Mouse (Mus musculus) spleen, embryonic (tissue): ENCODE measurements around the gene Olfr237-ps1.
"Not testable (repeated sequence)": the region's sequence is repeated elsewhere in the genome, so short reads cannot be mapped to it uniquely, and the experiment has no call there.

Experiments
- CTCF ChIA-PET: fragments of 350-600 bp; sonication (Branson Sonifier 250); formaldehyde crosslinking; loops from one replicate; lab custom pipeline; 2022; lab: Charles Lee

The Olfr237-ps1 gene

GRCm38 (mm10) chr6:43146267-43146666, at the start of gene Olfr237-ps1:
Gene Olfr237-ps1, plus strand, starts transcription at chr6:43146567.
- CTCF ChIA-PET, result not testable (repeated sequence)

DNA sequence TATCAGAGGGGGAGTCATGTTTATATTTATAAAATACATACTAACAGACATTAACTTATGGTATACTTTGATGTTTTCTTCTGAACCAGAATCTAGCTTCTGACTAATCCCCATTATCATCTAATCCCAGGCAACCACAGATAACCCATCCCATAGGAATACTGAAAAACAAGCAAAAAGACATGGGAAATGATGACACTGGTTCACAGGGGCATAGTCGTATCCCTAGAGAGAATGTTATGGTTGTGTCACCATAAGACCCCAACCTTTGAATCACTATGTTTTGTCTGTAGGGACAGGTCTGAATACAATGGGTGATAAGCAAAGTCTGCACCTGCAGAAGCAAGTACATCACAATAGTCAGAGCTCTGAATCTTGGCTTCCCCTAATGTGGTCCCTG, 40.3 kb upstream of the Olfr237-ps1 start, which contains the start of gene Olfr441:
TSS of gene Olfr441 (plus strand) at position 301 of the 400 bp plus-strand sequence.
- CTCF ChIA-PET, result not testable (repeated sequence)

DNA sequence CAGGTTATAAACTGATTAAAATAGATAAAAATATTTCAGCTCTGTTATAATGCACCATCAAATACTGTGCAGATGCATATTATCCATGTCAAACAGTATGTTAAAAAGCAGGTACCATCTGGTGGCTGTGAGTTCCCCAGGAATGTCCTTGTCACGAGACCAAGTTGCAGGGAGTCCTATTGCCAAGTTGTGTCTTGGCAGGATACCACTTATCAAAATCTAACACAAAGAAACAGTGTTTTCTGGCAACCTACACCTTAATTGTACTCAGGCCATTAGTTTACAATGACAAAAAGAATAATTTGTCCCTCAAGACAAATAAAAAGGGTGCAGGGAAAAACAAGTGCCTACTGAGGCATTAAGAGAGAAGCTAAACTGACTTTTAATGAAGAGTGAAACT, 13.1 kb downstream of the Olfr237-ps1 start:
- CTCF ChIA-PET, result no interaction called here

DNA sequence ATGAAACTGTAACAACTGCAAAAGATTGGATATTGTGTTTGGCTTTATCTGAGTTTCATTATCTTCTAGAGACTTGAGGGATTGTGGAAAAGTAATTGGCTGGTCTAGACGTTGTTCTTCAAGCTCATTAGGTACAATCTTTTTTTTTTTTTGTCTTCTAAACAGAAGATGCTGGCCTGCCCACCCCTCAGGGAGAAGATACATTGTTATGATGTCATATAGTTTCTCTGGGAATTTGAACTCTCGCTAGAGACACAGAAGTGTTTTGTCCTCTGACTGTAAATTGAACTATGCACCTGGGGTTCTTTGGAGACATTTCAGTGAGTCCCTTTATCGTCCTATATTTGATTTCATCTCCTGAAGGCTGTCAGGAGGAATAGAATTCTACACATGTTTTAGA, 16.6 kb downstream of the Olfr237-ps1 start, which contains the start of gene Olfr437:
TSS of gene Olfr437 (plus strand) at position 301 of the 400 bp plus-strand sequence.
- CTCF ChIA-PET, result no interaction called here

- CTCF ChIA-PET, result no interaction called here
These were observed 20.9 kb downstream of the Olfr237-ps1 start for GRCm38 (mm10) chr6:43167246-43167645.

DNA sequence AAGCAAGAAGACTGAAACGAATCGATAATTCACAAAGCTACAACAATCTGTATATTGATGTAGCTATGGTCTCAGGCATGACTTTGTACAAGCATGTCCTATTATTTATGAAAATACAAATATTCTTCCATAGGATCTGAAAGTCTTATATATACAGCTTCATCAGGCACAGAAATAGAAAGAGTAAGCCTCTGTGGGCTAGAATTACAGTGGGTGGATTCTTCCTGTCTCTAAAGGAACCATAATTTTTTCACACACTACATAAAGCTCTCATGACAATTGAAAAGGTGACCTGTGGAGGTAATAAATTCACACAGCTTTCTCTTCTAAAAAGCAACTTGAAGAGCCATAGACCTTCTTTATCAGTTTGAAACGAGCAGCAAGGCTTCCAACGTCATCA, 25.5 kb downstream of the Olfr237-ps1 start, which contains the start of gene Olfr13:
TSS of gene Olfr13 (plus strand) at position 301 of the 400 bp plus-strand sequence.
- CTCF ChIA-PET, result no interaction called here

GRCm38 (mm10) chr6:43178129-43178528, 31.8 kb downstream of the Olfr237-ps1 start:
- CTCF ChIA-PET, result no interaction called here

DNA sequence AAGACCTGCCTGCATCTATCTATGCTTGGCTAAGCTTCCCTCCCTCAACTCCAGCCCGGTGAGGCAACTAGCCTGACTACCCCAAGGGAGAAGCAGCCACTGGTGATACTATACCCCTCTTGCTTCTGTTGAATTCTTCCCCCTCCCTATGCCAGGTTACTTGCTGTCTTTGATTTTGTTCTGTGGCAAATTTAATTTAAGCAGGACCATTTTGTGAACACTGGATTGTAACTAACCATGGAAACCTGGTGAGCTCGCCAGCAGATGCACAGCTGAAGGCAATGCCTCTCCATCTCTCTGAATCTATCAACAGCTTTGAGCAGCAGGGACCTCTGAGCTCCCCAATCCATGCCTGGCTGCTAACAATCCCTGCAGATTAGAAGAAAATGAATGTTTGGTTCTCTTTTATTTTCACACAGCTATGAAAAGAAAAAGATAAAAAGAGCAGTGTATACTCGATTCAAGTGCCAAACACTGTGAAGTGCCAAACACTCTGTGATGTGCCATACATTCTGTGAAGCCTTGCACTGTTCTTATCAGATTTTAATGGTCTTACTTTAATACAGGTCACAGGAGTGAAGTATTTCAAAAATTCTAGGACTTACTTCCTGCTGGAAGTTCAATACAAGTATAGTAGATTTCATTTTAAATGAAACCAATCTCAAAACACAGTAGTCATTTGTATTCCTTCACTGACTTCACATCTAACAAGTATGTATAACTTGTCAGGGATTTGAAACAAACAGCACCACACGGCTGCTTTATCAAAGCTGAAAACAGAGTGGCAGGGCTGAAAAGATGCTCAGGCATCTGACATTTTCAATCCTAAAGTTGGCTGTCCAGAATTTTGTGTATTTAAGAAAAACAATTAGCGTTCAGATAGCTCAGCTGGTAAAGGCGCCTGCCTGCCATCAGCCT, 32.5 kb downstream of the Olfr237-ps1 start:
- CTCF ChIA-PET, result no interaction called here

DNA sequence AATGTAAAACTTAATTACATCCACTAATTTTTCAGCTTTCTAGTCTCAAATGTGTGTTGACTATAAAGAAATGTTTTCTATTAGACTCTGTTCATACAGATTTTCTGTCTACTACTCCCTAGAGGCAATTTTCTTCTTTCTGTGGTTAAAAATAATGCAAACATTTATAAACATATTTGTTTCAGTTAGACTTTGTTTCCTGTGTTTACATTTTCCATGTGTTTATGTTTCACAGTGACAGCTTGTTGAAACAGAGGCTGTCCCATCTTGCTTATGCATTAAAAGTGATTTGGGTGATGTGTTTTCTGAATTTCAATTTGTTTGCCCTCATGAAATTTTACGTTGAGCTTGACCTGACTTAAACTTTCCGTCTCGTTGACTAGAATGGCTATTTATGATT, 44.6 kb downstream of the Olfr237-ps1 start:
- CTCF ChIA-PET, result no interaction called here

GRCm38 (mm10) chr6:43196781-43197180, 50.4 kb downstream of the Olfr237-ps1 start, which contains the start of gene Olfr435:
Gene Olfr435, plus strand, starts transcription at chr6:43197146.
- CTCF ChIA-PET, result no interaction called here

DNA sequence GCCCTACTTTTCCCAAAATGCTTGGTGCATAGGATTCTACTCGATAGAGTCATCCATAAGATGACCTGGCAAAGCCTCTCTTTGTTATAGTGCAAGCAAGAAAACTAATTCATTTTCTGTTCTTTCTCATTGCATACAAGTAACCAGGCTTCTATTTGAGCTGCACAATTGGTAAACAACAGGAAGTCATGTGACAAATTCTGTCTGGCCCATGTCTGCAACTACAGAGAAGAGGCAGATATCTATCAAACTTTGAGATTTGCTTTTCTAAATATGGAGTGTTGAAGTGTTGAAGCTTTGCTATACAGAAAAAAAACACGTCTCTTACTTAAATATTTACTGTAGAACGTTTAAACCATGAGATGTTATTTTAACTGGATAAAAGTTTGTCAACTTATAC, 51.7 kb downstream of the Olfr237-ps1 start:
- CTCF ChIA-PET, result no interaction called here

DNA sequence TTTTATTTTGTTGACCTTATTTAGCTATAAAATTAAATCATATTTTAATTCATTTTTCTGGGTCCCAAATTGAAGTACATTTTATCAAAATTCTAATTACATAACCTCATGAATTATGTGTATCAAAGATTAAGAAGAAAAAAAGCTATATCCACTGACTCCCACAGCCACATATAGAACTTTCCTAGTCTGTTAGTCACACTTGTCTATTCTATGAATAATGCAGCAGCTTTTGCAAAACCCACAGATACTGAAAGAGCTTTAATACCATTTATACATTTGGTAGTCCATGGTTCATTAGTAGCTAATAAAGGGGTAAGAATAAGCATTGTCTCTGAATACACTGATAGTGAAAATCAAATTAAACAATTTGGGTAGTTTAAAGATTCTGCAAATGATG, 56.4 kb downstream of the Olfr237-ps1 start:
- CTCF ChIA-PET, result no interaction called here

DNA sequence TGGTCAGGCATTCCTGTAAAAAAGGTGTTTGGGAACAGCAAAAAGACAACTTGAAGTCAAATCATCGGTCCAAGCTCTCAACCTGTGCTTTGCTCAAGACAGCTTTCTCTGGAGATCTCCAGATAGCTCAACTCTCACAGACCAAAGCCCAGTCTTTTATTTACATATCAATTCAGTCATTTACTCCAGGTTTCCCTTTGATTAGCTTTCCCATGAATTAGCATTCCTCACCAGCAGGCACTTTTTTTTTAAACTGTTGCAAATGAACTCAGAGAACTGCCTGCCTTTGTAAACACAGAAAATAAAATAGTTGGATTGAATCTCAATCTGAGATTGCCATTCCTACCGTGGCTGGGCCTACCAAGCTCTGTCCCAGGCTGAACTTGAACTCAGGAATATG, 59.0 kb downstream of the Olfr237-ps1 start:
- CTCF ChIA-PET, result no interaction called here
